Mouse (Mus musculus) ES-E14 (cell line): ENCODE results near the gene Thrb. TPM values are rescaled to one million over a fixed set of nuclear protein-coding genes. Genes with fewer than 3 reads are reported as not detected.

Source experiments
- DNase-seq: peaks from one replicate; pipeline ENCODE4 v3.0.0-alpha.2; 2013; ENCODE audit warnings: low read depth, low spot score
- H3K27ac ChIP-seq: 2 replicates; pipeline ENCODE4 v1.5.1; 2012; ENCODE audit warnings: low read depth, mild to moderate bottlenecking, low read length, moderate library complexity, mixed read lengths; ENCODE audit not compliant: poor library complexity, insufficient read depth, severe bottlenecking
- H3K36me3 ChIP-seq: 2 replicates; pipeline ENCODE4 v1.6.1; 2012; ENCODE audit warnings: mild to moderate bottlenecking, low read length, moderate library complexity, mixed read lengths; ENCODE audit not compliant: control insufficient read depth, poor library complexity, insufficient read depth, severe bottlenecking
- H3K4me1 ChIP-seq, 2 experiments: fragments of 150-350 bp in 1 of 2; sonication (generic) in 1 of 2; 2 replicates each; pipeline ENCODE4 v1.6.1; 2012; ENCODE audit warnings: low read length in 2 of 2, mild to moderate bottlenecking in 1 of 2, mixed read lengths in 1 of 2; ENCODE audit not compliant: control insufficient read depth in 2 of 2, insufficient read depth in 2 of 2, poor library complexity in 1 of 2
- H3K4me3 ChIP-seq, 2 experiments: fragments of 150-350 bp in 1 of 2; sonication (generic) in 1 of 2; 2 replicates each; pipeline ENCODE4 v1.5.1; 2012; ENCODE audit warnings: low read length in 2 of 2, low read depth in 1 of 2, mild to moderate bottlenecking in 1 of 2, mixed read lengths in 1 of 2; ENCODE audit not compliant: insufficient read depth in 1 of 2, poor library complexity in 1 of 2, severe bottlenecking in 1 of 2
- H3K9ac ChIP-seq: 2 replicates; pipeline ENCODE4 v1.6.1; 2012; ENCODE audit warnings: low read depth, mild to moderate bottlenecking, low read length, mixed read lengths; ENCODE audit not compliant: poor library complexity, insufficient read depth, severe bottlenecking
- H3K9me3 ChIP-seq: fragments of 150-350 bp; sonication (generic); 2 replicates; pipeline ENCODE4 v1.6.1; 2012; ENCODE audit warnings: low read depth, mild to moderate bottlenecking, low read length; ENCODE audit not compliant: control insufficient read depth, insufficient read depth
- CHD2 ChIP-seq: IDR thresholded peaks from 2 replicates; pipeline ENCODE4 v1.6.1; 2014; ENCODE audit warnings: mild to moderate bottlenecking, low read depth, low read length, inconsistent platforms
- HCFC1 ChIP-seq: IDR thresholded peaks from 2 replicates; pipeline ENCODE4 v1.6.1; 2012; ENCODE audit warnings: low read length, inconsistent platforms, borderline replicate concordance; ENCODE audit not compliant: insufficient read depth
- MAFK ChIP-seq: IDR thresholded peaks from 2 replicates; pipeline ENCODE4 v1.6.1; 2014; ENCODE audit warnings: mild to moderate bottlenecking, low read depth, low read length, inconsistent platforms; ENCODE audit not compliant: insufficient read depth
- ZC3H11A ChIP-seq: IDR thresholded peaks from 2 replicates; pipeline ENCODE4 v1.6.1; 2012; ENCODE audit warnings: low read depth, mild to moderate bottlenecking, inconsistent platforms, low read length, borderline replicate concordance
- ZNF384 ChIP-seq: IDR thresholded peaks from 2 replicates; pipeline ENCODE4 v1.6.1; 2012; ENCODE audit warnings: low read depth, low read length, inconsistent platforms
- in situ Hi-C, 2 experiments: fragments of 600-800 bp; cut with MboI; formaldehyde crosslinking; loops; one replicate each; pipeline ENCODE4 v1.15.1; 2025; ENCODE audit warnings: low sequenced_read_pairs in 2 of 2, inconsistent platforms in 1 of 2; ENCODE audit not compliant: unreplicated experiment in 2 of 2
- total RNA-seq: library from RNA; depleted of rRNA; stranded (reverse); fragments of 300-350 nt; gene quantifications from 2 replicates; pipeline ENCODE4 v1.2.3, GENCODE M21; 2012

Gene Thrb
- total RNA-seq, 1 experiment = 0.76 TPM

DNA sequence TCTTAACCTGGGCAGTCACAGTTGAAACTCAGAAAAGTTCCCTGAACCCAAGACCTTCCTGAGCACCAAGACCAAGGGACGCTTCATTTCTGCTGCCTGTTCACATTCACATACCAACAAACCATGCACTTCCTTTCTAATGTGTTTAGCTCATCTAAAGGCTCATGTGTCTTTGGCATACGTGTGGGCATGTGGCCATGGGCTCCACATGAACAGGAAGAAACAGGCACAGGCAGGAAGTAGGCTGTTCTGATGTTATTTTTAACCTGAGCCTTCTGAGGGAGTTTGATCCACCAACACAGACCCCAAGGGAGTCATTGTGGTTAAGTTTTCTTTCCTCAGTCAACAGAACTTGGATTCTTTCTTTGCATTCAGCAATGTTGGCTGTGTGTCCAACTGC, 341.8 kb downstream of the Thrb start:
- Histone ChIP-seq H3K9ac (no peak overlapping the region), H3K4me1 (peaks cover 0 to 2% of the 10 kb centered on the region in 2 experiments; a peak in 1 of 4 replicates), H3K9me3 (no peaks in the 10 kb centered on the region), H3K27ac (no peak overlapping the region), H3K4me3 (no peak overlapping the region), H3K36me3 (no peaks in the 10 kb centered on the region)
- no peak for DNase-seq
- TF ChIP-seq CHD2 = no peak
- no peak for TF ChIP-seq ZNF384
- no peak for TF ChIP-seq MAFK
- in situ Hi-C loops = no loop called here

- no peak for DNase-seq
- in situ Hi-C loops = no loop called here
These were observed 343.6 kb downstream of the Thrb start for GRCm38 (mm10) chr14:18003686-18004085.

GRCm38 (mm10) chr14:18008524-18008923, 348.5 kb downstream of the Thrb start:
- no peak overlapping the region for H3K9ac ChIP-seq
- H3K4me3 ChIP-seq = no peak overlapping the region
- DNase-seq = no peak
- TF ChIP-seq CHD2 = no peak
- TF ChIP-seq HCFC1 = no peak
- no peak for TF ChIP-seq ZNF384
- TF ChIP-seq MAFK = no peak
- TF ChIP-seq ZC3H11A = no peak
- no peaks in the 10 kb centered on the region for H3K9me3 ChIP-seq
- no peaks in the 10 kb centered on the region for H3K36me3 ChIP-seq
- H3K27ac ChIP-seq = no peak overlapping the region
- no peaks in the 10 kb centered on the region for H3K4me1 ChIP-seq
- in situ Hi-C loops = no loop called here

More at GRCm38 (mm10) chr14:18003686-18004085, 343.6 kb downstream of the Thrb start:
- Histone ChIP-seq H3K27ac (no peak overlapping the region), H3K9ac (no peak overlapping the region), H3K4me1 (peaks cover 0 to 2% of the 10 kb centered on the region in 2 experiments; a peak in 1 of 4 replicates), H3K4me3 (no peak overlapping the region), H3K9me3 (no peaks in the 10 kb centered on the region), H3K36me3 (no peaks in the 10 kb centered on the region)
- TF ChIP-seq CHD2 (no peak), MAFK (no peak), HCFC1 (no peak), ZNF384 (no peak)

DNA sequence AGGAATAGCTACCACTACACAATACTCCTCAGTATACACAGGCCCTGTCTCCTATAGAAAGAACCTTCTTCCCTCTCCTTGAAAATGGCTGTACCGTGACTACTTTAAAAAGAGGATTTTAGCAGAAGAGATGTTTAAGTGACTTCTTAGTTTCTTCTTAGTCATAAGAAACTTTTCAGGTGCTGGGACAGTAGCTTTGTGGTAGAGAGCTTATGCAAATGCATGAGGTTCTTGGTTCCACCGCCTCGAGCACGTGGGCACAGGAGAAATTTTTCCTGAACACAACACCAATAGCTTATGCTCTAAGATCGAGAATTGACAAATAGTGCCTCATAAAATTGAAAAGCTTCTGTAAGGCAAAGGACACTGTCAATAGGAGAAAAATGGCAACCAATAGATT, 356.5 kb downstream of the Thrb start:
- no peaks in the 10 kb centered on the region for H3K9me3 ChIP-seq
- DNase-seq = no peak

DNA sequence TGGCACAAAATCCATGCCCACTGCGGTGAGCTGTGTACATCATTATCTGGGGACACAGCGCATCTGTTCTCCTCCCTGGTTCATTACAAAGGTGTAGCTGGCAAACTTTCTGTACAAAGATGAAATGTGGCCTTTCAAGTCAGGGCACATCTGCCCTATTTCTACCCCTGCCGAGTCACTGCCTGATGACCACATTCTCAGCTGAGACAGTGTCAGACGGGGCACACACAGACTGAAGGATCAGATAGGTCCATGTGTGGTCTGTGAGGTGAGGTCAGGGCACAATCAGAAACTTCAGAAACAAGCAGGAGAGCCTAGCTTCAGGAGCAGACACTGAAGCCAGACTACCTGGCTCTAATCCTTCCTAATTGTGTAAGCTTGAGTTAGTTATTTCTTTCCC, 360.1 kb downstream of the Thrb start:
- in situ Hi-C loops = no loop called here
- TF ChIP-seq HCFC1 (no peak), ZNF384 (no peak), CHD2 (no peak), ZC3H11A (no peak), MAFK (no peak)

More for the DNA sequence above, 356.5 kb downstream of the Thrb start:
- Histone ChIP-seq H3K4me3 (no peak overlapping the region), H3K36me3 (no peaks in the 10 kb centered on the region), H3K9ac (no peak overlapping the region), H3K27ac (no peak overlapping the region), H3K4me1 (no peaks in the 10 kb centered on the region)
- TF ChIP-seq HCFC1 = no peak
- no peak for TF ChIP-seq ZNF384
- in situ Hi-C loops = no loop called here

More for the DNA sequence above, 360.1 kb downstream of the Thrb start:
- H3K4me3 ChIP-seq = no peak overlapping the region
- H3K27ac ChIP-seq = no peak overlapping the region
- no peak for DNase-seq
- no peaks in the 10 kb centered on the region for H3K36me3 ChIP-seq
- no peaks in the 10 kb centered on the region for H3K4me1 ChIP-seq
- H3K9me3 ChIP-seq = no peaks in the 10 kb centered on the region
- no peak overlapping the region for H3K9ac ChIP-seq
